Mouse (Mus musculus) thymus, adult 2 months (tissue): ENCODE measurements around the gene Atg4c.

Experiments
- CTCF ChIP-seq: fragments of 200-500 bp; IDR thresholded peaks from 2 replicates; pipeline ENCODE4 v1.5.1; 2012; ENCODE audit warnings: mild to moderate bottlenecking, control low read depth, low read length, moderate library complexity, borderline replicate concordance; ENCODE audit not compliant: control insufficient read depth, poor library complexity, insufficient read depth; ENCODE audit errors: extremely low read depth
- POLR2A ChIP-seq: fragments of 200-500 bp; IDR thresholded peaks from 2 replicates; pipeline ENCODE4 v1.6.1; 2012; ENCODE audit warnings: mild to moderate bottlenecking, low read length, control low read depth, moderate library complexity; ENCODE audit not compliant: control insufficient read depth, poor library complexity, insufficient read depth; ENCODE audit errors: extremely low read depth

GRCm38 (mm10) chr4:99160414-99160813 lies 33.3 kb upstream of the Atg4c start:
- TF ChIP-seq CTCF (no peak), POLR2A (no peak)
